Mouse (Mus musculus) kidney, embryonic 15.5 days (tissue): ENCODE measurements around the gene Tspyl2. TPM values are rescaled to one million over a fixed set of nuclear protein-coding genes. Genes with fewer than 3 reads are reported as not detected.
"Not testable (repeated sequence)": the region's sequence is repeated elsewhere in the genome, so short reads cannot be mapped to it uniquely, and the experiment has no call there.

Experiments
- ATAC-seq: fragments of 200-750 bp; cut with Nextera tagmentation; replicated peaks from 2 replicates; pipeline ENCODE4 v1.8.0; 2017; ENCODE audit warnings: moderate TSS enrichment; ENCODE audit not compliant: low FRiP score
- H3K27ac ChIP-seq: fragments of 300-500 bp; sonication (generic); 2 replicates; pipeline ENCODE4 v1.5.1; 2015; ENCODE audit warnings: mild to moderate bottlenecking, inconsistent platforms
- H3K27me3 ChIP-seq: fragments of 300-500 bp; sonication (generic); 2 replicates; pipeline ENCODE4 v1.6.1; 2015; ENCODE audit warnings: inconsistent platforms
- H3K36me3 ChIP-seq: fragments of 300-500 bp; sonication (generic); 2 replicates; pipeline ENCODE4 v1.6.1; 2015; ENCODE audit warnings: inconsistent platforms
- H3K4me1 ChIP-seq: fragments of 300-500 bp; sonication (generic); 2 replicates; pipeline ENCODE4 v1.6.1; 2015; ENCODE audit warnings: inconsistent platforms
- H3K4me2 ChIP-seq: fragments of 300-500 bp; sonication (generic); 2 replicates; pipeline ENCODE4 v1.6.1; 2015; ENCODE audit warnings: moderate library complexity, mild to moderate bottlenecking, inconsistent platforms
- H3K4me3 ChIP-seq: fragments of 300-500 bp; sonication (generic); replicated peaks from 2 replicates; pipeline ENCODE4 v1.5.1; 2015; ENCODE audit warnings: mild to moderate bottlenecking, inconsistent platforms
- H3K9ac ChIP-seq: fragments of 300-500 bp; sonication (generic); 2 replicates; pipeline ENCODE4 v1.6.1; 2015; ENCODE audit warnings: mild to moderate bottlenecking, inconsistent platforms
- H3K9me3 ChIP-seq: fragments of 300-500 bp; sonication (generic); replicated peaks from 2 replicates; pipeline ENCODE4 v1.6.1; 2016; ENCODE audit warnings: inconsistent platforms
- WGBS: fragments of 180-500 bp; shearing (Covaris S2); methylation state at CpG from one replicate; pipeline ENCODE4 v1.1.7; 2015; ENCODE audit warnings: mixed read lengths; 5-methylcytosine and 5-hydroxymethylcytosine counted together
- polyA plus RNA-seq: library from polyadenylated mRNA; unstranded; fragments of >200 nt; fragmentation: Nextera tagmentation; extraction: Ambion mirVana; gene quantifications from 2 replicates; pipeline ENCODE4 v1.2.1, GENCODE M21; 2015

Tspyl2 gene
- polyA plus RNA-seq, 1 experiment from 2014 or later: 35.4 TPM

DNA sequence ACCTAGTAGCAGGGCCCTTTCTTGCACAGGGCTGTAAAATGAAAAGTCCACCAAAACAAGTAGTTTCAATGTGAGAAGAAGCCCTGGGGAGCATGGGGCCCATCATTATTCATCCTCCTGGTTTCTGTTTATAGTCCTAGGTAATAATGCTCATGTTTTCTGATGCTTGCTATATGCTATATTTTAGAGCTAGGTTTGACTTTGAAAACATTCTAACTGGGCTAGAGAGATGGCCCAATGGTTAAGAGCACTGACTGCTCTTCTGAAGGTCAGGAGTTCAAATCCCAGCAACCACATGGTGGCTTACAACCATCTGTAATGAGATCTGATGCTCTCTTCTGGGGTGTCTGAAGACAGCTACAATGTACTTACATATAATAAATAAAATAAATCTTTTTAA is 12.8 kb downstream of the Tspyl2 start:
- not testable (repeated sequence) for ATAC-seq, H3K9me3 ChIP-seq, H3K27ac ChIP-seq, H3K4me3 ChIP-seq, H3K9ac ChIP-seq, H3K36me3 ChIP-seq, H3K4me2 ChIP-seq, H3K4me1 ChIP-seq
- H3K27me3 ChIP-seq: peaks cover 45% of the 10 kb centered on the region

DNA sequence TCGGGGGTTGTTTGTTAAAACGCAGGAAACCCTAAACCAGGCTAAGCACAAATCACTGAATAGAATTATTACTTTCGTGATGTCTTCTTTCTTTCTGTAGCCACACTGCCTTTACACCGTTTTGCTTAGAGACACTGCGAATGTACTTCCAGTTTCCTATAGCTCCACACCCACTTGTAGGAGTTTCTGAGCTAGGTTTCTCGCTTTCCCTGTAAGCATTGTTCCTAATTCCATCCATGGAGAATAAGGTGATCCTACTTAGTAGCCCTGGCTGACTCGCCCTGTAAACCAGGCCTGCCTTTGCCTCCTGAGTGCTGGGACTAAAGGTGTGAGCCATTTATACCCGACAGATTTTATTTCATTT is 14.6 kb downstream of the Tspyl2 start:
- H3K4me3 ChIP-seq: peak overlapping the region; percentile 60
- no peak overlapping the region for H3K9ac ChIP-seq
- peaks cover 43% of the 10 kb centered on the region for H3K27me3 ChIP-seq
- peak; percentile 17; the same call in 1 of the 2 replicates for ATAC-seq
- H3K9me3 ChIP-seq: no peaks in the 10 kb centered on the region
- WGBS: 20% methylated on average over 8 of the region's 8 CpGs
- peak overlapping the region; percentile 61 for H3K4me2 ChIP-seq
- H3K27ac ChIP-seq: peak overlapping the region; percentile 41
- no peaks in the 10 kb centered on the region for H3K36me3 ChIP-seq
- no peaks in the 10 kb centered on the region for H3K4me1 ChIP-seq

DNA sequence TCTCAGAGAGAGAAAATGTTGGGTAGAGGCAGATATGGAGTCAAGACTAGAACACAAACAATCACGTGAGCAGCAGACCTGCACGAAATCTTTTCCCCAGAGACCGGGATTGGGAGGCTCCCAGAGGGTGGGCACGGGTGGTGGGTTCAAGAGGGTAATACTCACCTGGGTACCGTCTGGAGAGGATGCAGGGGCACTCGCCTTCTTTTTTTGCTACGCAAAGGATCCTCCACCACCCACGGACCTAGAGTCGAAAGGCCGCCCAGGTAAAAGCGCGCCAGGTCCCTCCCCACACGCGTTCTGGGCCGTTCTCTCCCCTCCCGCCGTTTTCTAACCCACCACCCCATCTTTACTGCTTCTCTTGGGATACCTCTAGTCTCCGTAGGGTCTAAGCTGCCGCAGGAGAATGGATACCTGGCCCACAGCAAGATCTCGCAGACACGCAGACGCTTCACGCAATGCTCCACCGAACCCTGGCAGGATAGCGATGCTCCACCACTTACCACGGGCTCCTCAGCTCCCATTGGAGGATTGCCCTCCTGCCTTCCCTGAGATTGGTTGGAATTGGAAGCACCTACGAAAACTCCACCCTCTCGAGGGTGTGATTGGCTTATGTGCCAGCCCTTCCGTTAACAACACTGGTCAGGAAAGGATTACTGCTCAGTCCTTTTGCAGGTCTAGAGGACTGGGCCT is 15.1 kb downstream of the Tspyl2 start, which contains the start of gene Kantr:
Gene Kantr (minus strand): TSS at position 500 of the 693 bp plus-strand sequence.
- ATAC-seq: peak; percentile 99
- H3K36me3 ChIP-seq: no peaks in the 10 kb centered on the region
- H3K4me1 ChIP-seq: no peaks in the 10 kb centered on the region
- WGBS: 16% methylated on average over 29 of the region's 29 CpGs
- H3K9ac ChIP-seq: peak within 1 kb of the TSS; percentile 58
- H3K9me3 ChIP-seq: no peaks in the 10 kb centered on the region
- H3K4me3 ChIP-seq: peak within 1 kb of the TSS; percentile 60
- peak within 1 kb of the TSS; percentile 61 for H3K4me2 ChIP-seq
- H3K27me3 ChIP-seq: peaks cover 43% of the 10 kb centered on the region
- peak within 1 kb of the TSS; percentile 60 for H3K27ac ChIP-seq

DNA sequence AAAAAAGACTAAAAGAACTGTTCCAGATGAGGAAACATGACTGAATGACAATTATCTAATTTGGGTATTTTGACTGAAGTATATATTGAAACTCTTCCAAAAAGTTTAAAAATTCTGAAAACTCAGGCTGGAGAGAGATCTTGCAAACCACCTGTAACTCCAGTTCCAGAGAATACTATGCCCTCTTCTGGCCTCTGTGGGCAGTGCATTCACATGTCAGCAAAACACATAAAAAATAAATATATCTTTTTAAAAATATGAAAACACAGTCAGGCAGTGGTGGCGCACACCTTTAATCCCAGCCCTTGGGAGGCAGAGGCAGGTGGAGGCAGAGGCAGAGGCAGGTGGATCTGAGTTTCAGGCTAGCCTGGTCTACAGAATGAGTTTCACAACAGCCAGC is 18.6 kb downstream of the Tspyl2 start:
- Histone ChIP-seq H3K36me3 (peaks cover 8% of the 10 kb centered on the region; the same call in 1 of the 2 replicates), H3K4me3 (no peak overlapping the region), H3K27me3 (peaks cover 45% of the 10 kb centered on the region), H3K27ac (no peak overlapping the region), H3K4me1 (no peaks in the 10 kb centered on the region), H3K4me2 (no peak overlapping the region), H3K9ac (no peak overlapping the region), H3K9me3 (no peaks in the 10 kb centered on the region)
- WGBS: 95% methylated on average over 1 of the region's 1 CpGs
- ATAC-seq: no peak

DNA sequence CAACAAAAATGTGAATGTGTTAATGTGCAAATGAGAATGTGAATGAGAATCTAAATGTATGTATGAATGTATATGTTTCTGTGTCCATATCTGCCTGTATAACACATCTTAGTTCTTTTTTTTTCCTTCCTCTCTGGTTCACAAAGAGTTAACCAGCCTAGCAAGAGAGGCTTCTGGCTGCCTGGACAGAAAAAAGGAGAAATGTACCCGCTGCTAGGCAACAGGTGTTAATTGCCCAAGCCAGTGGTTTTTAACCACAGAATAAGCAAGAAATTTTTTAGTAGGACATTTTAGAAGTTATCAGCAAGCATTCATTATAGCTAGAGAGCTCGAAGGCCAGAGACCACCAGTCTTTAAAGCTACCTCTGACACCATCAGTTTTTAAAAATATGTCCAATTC is 19.4 kb downstream of the Tspyl2 start:
- H3K4me1 ChIP-seq: no peaks in the 10 kb centered on the region
- no peak overlapping the region for H3K9ac ChIP-seq
- no peak overlapping the region for H3K4me2 ChIP-seq
- 33% methylated on average over 2 of the region's 2 CpGs for WGBS
- peaks cover 8% of the 10 kb centered on the region; the same call in 1 of the 2 replicates for H3K36me3 ChIP-seq
- no peak for ATAC-seq
- H3K9me3 ChIP-seq: no peaks in the 10 kb centered on the region
- H3K27ac ChIP-seq: no peak overlapping the region
- H3K4me3 ChIP-seq: no peak overlapping the region
- H3K27me3 ChIP-seq: peaks cover 38% of the 10 kb centered on the region

DNA sequence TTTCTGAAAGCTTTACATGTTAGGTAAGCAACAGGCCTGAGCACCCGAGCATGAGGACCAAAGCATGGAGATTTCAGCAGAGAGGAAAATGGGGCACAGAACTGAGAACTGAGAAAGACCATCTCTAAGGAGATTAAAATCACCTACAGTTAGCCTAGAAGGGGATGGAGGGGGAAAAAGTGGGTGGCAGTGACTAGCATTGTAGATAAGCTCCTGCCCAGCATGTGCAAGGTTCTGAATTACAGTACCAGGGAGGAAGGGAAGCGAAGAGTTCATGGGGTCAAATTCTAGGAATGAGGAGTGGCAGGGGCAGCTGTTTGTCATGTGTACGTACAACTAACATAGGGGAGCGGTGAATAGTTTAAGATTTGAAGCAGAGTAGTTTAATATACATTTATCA is 21.7 kb downstream of the Tspyl2 start:
- no peaks in the 10 kb centered on the region for H3K4me1 ChIP-seq
- no peak overlapping the region for H3K4me2 ChIP-seq
- ATAC-seq: no peak
- H3K9ac ChIP-seq: no peak overlapping the region
- H3K27ac ChIP-seq: no peak overlapping the region
- H3K27me3 ChIP-seq: peaks cover 21% of the 10 kb centered on the region; the same call in 1 of the 2 replicates
- WGBS: 73% methylated on average over 4 of the region's 4 CpGs
- H3K36me3 ChIP-seq: peaks cover 8% of the 10 kb centered on the region; the same call in 1 of the 2 replicates
- no peaks in the 10 kb centered on the region for H3K9me3 ChIP-seq
- H3K4me3 ChIP-seq: no peak overlapping the region

DNA sequence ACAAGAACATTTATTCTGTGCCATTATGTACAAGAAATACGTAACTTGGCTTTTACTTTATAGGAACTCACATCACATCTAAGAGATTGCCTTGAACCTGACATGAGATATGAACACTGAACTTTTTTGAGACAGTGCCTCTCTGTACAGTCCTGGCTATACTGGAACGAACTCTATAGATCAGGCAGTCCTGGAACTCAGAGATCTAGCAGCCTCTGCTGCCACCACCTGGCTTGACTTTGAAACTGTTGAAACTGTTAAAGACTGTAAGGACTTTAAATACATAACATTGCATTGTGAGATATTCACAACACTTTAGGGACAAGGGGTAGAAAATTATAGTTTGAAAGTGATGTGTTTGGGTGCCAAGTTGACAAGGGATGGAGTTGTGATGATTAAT is 34.3 kb downstream of the Tspyl2 start:
- H3K27ac ChIP-seq: no peak overlapping the region
- H3K27me3 ChIP-seq: peaks cover 23% of the 10 kb centered on the region
- no peaks in the 10 kb centered on the region for H3K4me1 ChIP-seq
- no peak overlapping the region for H3K4me2 ChIP-seq
- H3K36me3 ChIP-seq: no peaks in the 10 kb centered on the region
- ATAC-seq: peak; percentile 66; the same call in 1 of the 2 replicates
- 60% methylated on average over 2 of the region's 2 CpGs for WGBS
- H3K4me3 ChIP-seq: no peak overlapping the region
- no peak overlapping the region for H3K9ac ChIP-seq
- H3K9me3 ChIP-seq: no peaks in the 10 kb centered on the region

DNA sequence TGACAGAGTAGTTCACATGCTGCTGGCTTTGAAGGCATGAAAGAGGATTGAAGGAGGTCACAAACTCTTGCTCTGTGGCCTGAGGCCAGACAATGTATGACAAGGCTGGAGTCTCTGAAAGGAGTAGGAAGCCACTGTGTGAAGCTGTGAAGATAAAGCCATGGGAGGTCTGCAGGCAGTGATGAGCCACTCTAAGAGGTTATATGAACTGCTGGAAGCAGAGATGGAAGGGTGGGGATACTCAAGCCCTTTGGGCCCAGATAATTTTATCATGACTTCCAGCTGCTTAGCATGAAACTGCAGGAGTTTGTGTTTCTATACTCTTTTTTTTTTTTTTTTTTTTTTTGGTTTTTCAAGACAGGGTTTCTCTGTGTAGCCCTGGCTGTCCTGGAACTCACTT is 34.9 kb downstream of the Tspyl2 start:
- Histone ChIP-seq H3K4me3 (no peak overlapping the region), H3K9me3 (no peaks in the 10 kb centered on the region), H3K4me2 (no peak overlapping the region), H3K27me3 (peaks cover 23% of the 10 kb centered on the region), H3K4me1 (no peaks in the 10 kb centered on the region), H3K36me3 (no peaks in the 10 kb centered on the region), H3K27ac (no peak overlapping the region), H3K9ac (no peak overlapping the region)
- ATAC-seq: peak; percentile 66; the same call in 1 of the 2 replicates

DNA sequence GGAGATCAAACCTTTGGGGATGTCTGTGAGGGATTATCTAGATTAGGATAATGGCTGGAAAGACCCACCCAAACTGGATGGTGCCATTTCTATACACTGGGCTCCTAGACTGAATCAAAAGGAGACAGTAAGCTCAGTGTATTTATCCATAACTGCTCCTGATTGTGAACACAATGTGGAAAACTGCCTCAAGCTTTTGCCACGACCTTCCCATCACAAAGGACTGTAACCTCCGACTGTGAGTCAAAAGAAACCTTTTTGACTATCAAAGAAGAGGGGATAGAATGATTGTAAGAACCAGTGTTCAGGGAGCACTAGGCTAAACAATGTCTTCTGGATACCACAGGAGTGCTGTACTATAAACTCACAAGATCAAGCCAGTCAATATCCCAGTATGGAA is 36.0 kb downstream of the Tspyl2 start:
- no peaks in the 10 kb centered on the region for H3K36me3 ChIP-seq
- H3K9ac ChIP-seq: no peak overlapping the region
- H3K4me2 ChIP-seq: no peak overlapping the region
- no peaks in the 10 kb centered on the region for H3K4me1 ChIP-seq
- H3K4me3 ChIP-seq: no peak overlapping the region
- no peak overlapping the region for H3K27ac ChIP-seq
- H3K27me3 ChIP-seq: peaks cover 26% of the 10 kb centered on the region
- no peak for ATAC-seq
- WGBS: 72% methylated on average over 2 of the region's 2 CpGs
- H3K9me3 ChIP-seq: no peaks in the 10 kb centered on the region

DNA sequence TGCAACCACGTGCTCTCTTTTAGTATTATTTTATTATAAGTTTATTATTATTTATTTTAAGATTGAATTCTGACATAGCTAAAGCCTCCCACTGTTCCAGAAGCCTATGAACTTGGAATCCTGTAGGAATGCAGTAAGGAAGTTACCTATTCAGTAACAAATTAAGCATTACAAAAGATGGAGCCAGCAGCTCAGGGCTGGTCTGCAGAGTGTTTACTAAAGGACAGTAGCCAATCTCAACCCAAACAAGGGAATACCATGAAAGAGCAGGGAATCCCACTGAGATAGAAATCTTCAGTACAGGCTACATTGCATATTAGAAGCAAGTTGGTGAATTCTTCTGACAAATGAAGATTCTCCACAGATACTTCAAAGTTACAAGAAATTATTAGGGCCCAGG is 55.2 kb downstream of the Tspyl2 start:
- WGBS: 73% methylated on average over 1 of the region's 1 CpGs
- H3K4me2 ChIP-seq, H3K27me3 ChIP-seq, H3K9me3 ChIP-seq, ATAC-seq, H3K9ac ChIP-seq, H3K4me1 ChIP-seq, H3K27ac ChIP-seq, H3K4me3 ChIP-seq, H3K36me3 ChIP-seq: not testable (repeated sequence)

Other genes with a start within 250 kb of the Tspyl2 start
- 3.9 and 5.0 TPM in 2 replicates for gene Iqsec2, start 198.2 kb downstream of the Tspyl2 start, polyA plus RNA-seq
- gene Kdm5c, start 109.4 kb downstream of the Tspyl2 start, polyA plus RNA-seq: 43.4 and 44.0 TPM in 2 replicates
- gene Kantr, start 14.9 kb downstream of the Tspyl2 start, polyA plus RNA-seq: 16.8 and 17.8 TPM in 2 replicates
- gene Gpr173, start 26.3 kb upstream of the Tspyl2 start, polyA plus RNA-seq: 3.8 and 4.2 TPM in 2 replicates
- gene Cldn34a, start 220.9 kb upstream of the Tspyl2 start, polyA plus RNA-seq: not detected in 2 replicates